Mouse (Mus musculus) heart, postnatal 14 days (tissue): ENCODE data around the gene Terf2ip. TPM values are rescaled to one million over a fixed set of nuclear protein-coding genes. Genes with fewer than 3 reads are reported as not detected.
A peak's percentile ranks its signal among the peaks of the same experiment; 100 is the strongest.

Source experiments
- DNase-seq, 2 experiments: peaks; one replicate each; pipeline ENCODE4 v3.0.0; 2021 to 2022
- intact Hi-C: fragments of 180-260 bp; cut with DNase I; formaldehyde crosslinking; loops from one replicate; pipeline ENCODE4 v1.15.1; 2025
- total RNA-seq, 2 experiments: library from RNA; stranded (reverse); gene quantifications; 2 replicates each; pipeline ENCODE4 v1.2.3; 2021

The Terf2ip gene
- total RNA-seq, 2 experiments from 2014 or later: 10.9 to 11.9 TPM

DNA sequence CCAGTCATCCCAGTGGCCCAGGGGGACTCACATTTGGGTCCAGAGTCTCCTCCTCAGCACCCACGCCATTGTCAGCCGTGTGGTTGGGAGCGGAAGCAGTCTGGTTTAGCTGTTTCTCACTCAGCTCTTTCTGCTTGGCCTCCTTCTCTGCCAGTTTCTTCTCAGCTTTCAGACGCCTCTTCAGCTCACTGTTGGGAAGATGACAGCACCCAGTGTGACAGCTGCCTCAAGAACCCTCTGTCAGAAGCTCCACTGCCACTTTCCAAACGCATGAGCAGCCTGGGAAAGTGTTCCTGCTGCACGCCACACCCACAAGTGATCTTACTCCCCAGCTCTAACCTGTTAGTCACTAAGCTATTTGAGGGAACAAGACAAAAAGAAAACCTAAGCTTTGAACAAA is 5.6 kb upstream of the Terf2ip start:
- no peak for DNase-seq
- intact Hi-C loops: no loop called here

- DNase-seq: no peak
- intact Hi-C loops: no loop called here
These were observed 3.5 kb upstream of the Terf2ip start for GRCm38 (mm10) chr8:112007669-112008068.

- no peak for DNase-seq
- intact Hi-C loops: no loop called here
These were observed 1.6 kb upstream of the Terf2ip start for GRCm38 (mm10) chr8:112009558-112009957.

- intact Hi-C loops: no loop called here
- DNase-seq: peak; percentile 26 to 35
These were observed 631 bp downstream of the Terf2ip start for GRCm38 (mm10) chr8:112011816-112012242.

GRCm38 (mm10) chr8:112014936-112015335 is 3.7 kb downstream of the Terf2ip start, which contains the start of gene Gm6793:
Gene Gm6793, minus strand, starts transcription at chr8:112015036.
- intact Hi-C loops: no loop called here

GRCm38 (mm10) chr8:112029455-112029854 is 18.3 kb downstream of the Terf2ip start:
- intact Hi-C loops: no loop called here
- DNase-seq: no peak

More at GRCm38 (mm10) chr8:112014936-112015335, 3.7 kb downstream of the Terf2ip start, which contains the start of gene Gm6793:
- no peak for DNase-seq

DNA sequence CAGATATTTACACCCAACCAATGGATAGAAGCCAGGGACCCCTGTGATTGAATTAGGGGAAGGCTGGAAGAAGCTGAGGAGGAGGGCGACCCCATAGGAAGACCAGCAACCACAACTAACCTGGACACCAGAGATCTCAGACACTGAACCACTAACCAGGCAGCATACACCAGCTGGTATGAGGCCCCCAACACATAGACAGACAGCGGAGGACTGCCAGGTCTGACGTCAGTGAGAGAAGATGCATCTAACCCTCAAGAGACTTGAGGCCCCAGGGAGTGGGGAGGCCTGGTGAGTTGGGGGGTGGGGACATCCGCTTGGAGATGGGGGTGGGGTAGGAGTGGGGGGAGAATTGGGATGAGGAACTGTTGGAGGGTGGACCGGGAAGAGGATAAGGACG is 19.5 kb downstream of the Terf2ip start:
- intact Hi-C loops: no loop called here

DNA sequence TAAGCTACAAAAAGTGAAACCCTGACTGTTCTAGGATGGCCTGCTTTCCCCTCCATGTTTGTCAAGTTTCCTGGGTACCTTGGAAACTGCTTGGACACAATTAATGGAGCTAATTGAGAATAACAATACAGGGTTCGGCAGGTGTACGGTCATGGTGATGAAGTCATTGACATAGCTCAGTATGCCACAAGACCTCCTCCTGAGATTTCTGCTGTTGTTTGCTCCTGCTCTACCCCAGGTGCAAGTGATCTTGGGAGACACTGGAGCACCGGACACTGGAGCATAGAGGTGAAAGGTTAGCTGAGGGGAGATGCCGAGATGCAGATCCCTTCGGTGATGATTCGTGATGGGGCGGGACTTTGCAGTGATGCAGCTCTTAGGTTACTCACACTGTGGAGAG is 21.9 kb downstream of the Terf2ip start:
- no peak for DNase-seq
- intact Hi-C loops: loop anchor here (2.0 kb wide), 1 partner anchor 152 kb away; no protein-coding TSS in a partner anchor

More for the DNA sequence above, 19.5 kb downstream of the Terf2ip start:
- DNase-seq: no peak

- intact Hi-C loops: no loop called here
- DNase-seq: peak; percentile 13 to 54
These were observed 23.4 kb downstream of the Terf2ip start for GRCm38 (mm10) chr8:112034603-112035002.

GRCm38 (mm10) chr8:112037521-112037920 is 26.3 kb downstream of the Terf2ip start:
- DNase-seq: no peak
- intact Hi-C loops: no loop called here

DNA sequence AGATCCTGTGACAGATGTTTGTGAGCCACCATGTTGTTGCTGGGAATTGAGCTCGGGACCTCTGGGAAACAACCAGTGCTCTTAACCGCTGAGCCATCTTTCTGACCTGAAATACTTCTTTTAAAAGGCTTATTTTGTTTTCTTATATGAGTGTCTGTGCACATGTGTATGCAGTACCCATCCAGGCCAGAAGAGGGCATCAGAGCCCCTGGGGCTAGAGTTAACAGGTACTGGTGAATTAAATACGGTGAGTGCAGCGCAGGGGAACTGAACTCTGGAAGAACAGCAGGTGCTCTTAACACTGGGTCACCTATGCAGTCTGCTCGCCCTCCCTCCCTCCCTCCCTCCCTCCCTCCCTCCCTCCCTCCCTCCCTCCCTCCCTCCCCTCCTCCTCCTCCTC is 34.0 kb downstream of the Terf2ip start:
- no peak for DNase-seq
- intact Hi-C loops: loop anchor here (5.0 kb wide), 2 partner anchors 932 to 1587 kb away; no protein-coding TSS in a partner anchor

DNA sequence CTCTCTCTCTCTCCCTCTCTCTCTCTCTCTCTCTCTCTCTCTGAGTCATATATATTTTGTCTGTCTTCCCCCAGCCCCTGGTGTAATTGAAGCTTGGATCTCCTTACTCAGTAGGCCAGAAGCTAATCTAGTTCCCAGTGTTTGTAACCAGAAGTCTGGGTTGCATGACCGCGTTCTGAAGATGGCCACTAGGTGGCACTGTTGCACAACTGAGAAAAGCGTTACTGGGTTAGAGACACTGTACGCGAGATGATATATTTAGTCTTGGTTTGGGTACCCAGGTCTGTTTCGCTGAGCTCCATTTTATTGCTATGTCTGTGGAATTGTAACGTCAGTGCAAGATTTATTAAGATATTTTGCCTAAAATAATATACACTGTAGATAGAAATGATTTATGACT is 34.7 kb downstream of the Terf2ip start:
- intact Hi-C loops: loop anchor here (5.0 kb wide), 2 partner anchors 931 to 1586 kb away; no protein-coding TSS in a partner anchor
- DNase-seq: peak; percentile 74 to 86

- DNase-seq: no peak
- intact Hi-C loops: loop anchor here (5.0 kb wide), 2 partner anchors 929 to 1584 kb away; no protein-coding TSS in a partner anchor
These were observed 37.1 kb downstream of the Terf2ip start for GRCm38 (mm10) chr8:112048293-112048692.

GRCm38 (mm10) chr8:112049984-112050383 is 38.8 kb downstream of the Terf2ip start:
- intact Hi-C loops: loop anchor here (5.0 kb wide), 2 partner anchors 927 to 1582 kb away; no protein-coding TSS in a partner anchor

DNA sequence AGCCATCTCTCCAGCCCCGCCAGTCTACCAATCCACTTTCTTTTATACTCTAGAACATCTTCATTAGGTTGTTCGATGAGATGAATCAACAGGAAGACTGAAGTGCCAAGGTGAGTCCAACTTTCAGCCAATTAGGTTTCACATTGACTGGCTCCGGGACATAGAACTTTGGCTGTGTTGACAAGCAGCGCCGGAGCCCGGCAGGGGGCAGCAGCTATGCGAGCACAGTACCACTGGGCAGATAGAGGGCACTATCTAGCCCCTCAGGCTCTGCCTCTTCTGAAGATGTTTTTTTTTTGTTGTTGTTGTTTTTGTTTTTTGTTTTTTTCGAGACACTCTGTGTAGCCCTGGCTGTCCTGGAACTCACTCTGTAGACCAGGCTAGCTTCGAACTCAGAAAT is 40.3 kb downstream of the Terf2ip start:
- no peak for DNase-seq
- intact Hi-C loops: no loop called here

More at GRCm38 (mm10) chr8:112049984-112050383, 38.8 kb downstream of the Terf2ip start:
- no peak for DNase-seq

GRCm38 (mm10) chr8:112054456-112054855 is 43.3 kb downstream of the Terf2ip start:
- intact Hi-C loops: no loop called here
- DNase-seq: no peak

- DNase-seq: peak; percentile 2 to 38
- intact Hi-C loops: loop anchor here (2.0 to 5.0 kb wide), 2 partner anchors 909 to 1571 kb away; no protein-coding TSS in a partner anchor
These were observed 50.2 kb downstream of the Terf2ip start for GRCm38 (mm10) chr8:112061372-112061771.

Other genes starting within 250 kb of the Terf2ip start
- gene Cfdp1, start 157.1 kb upstream of the Terf2ip start, total RNA-seq: 10 to 100 TPM; 32.1 to 36.4 TPM
- gene Tmem170, start 134.6 kb upstream of the Terf2ip start, total RNA-seq: 1 to 10 TPM; 2.6 to 3.1 TPM
- not detected for gene Chst5, start 101.0 kb upstream of the Terf2ip start, total RNA-seq
- gene Tmem231, start 77.5 kb upstream of the Terf2ip start, total RNA-seq: 1 to 10 TPM; 1.7 to 2.0 TPM
- gene Gabarapl2, start 70.7 kb upstream of the Terf2ip start, total RNA-seq: 100 to 1,000 TPM; 128 to 136 TPM
- gene Adat1, start 19.1 kb upstream of the Terf2ip start, total RNA-seq: 1 to 10 TPM; 1.9 to 2.2 TPM
- gene Kars, start 75 bp upstream of the Terf2ip start, total RNA-seq: 10 to 100 TPM; 84.1 to 85.3 TPM
- gene Gm6793, start 3.6 kb downstream of the Terf2ip start, total RNA-seq: under 1 TPM in 1 of 2 experiments, not detected in 1; 0.15 TPM